Mouse (Mus musculus) bone marrow, adult 2 months (tissue): ENCODE measurements around the gene Gja8.

Source experiments
- CTCF ChIP-seq: fragments of 200-500 bp; IDR thresholded peaks from 2 replicates; pipeline ENCODE4 v1.5.1; 2011; ENCODE audit warnings: low read length, control low read depth; ENCODE audit not compliant: control insufficient read depth, insufficient read depth
- POLR2A ChIP-seq: fragments of 200-500 bp; IDR thresholded peaks from 2 replicates; pipeline ENCODE4 v1.6.1; 2011; ENCODE audit warnings: low read depth, mild to moderate bottlenecking, control low read depth, low read length, borderline replicate concordance; ENCODE audit not compliant: control insufficient read depth

GRCm38 (mm10) chr3:96883690-96884089 lies 42.1 kb downstream of the Gja8 start:
- TF ChIP-seq CTCF (no peak), POLR2A (no peak)
